Mouse (Mus musculus) kidney, embryonic 14.5 days (tissue): ENCODE results near the gene Lama2. TPM values are rescaled to one million over a fixed set of nuclear protein-coding genes. Genes with fewer than 3 reads are reported as not detected.

ENCODE experiments used
- ATAC-seq: fragments of 200-750 bp; cut with Nextera tagmentation; 2 replicates; pipeline ENCODE4 v1.8.0; 2017; ENCODE audit warnings: moderate number of reproducible peaks, mild to moderate bottlenecking, moderate TSS enrichment, moderate library complexity; ENCODE audit not compliant: low FRiP score, low TSS enrichment
- H3K27ac ChIP-seq: fragments of 300-500 bp; sonication (generic); 2 replicates; pipeline ENCODE4 v1.5.1; 2014; ENCODE audit warnings: low read depth, mild to moderate bottlenecking, low read length, moderate library complexity, mixed read lengths
- H3K27me3 ChIP-seq: fragments of 300-500 bp; sonication (generic); 2 replicates; pipeline ENCODE4 v1.6.1; 2014; ENCODE audit warnings: mild to moderate bottlenecking, low read length; ENCODE audit not compliant: control insufficient read depth, insufficient read depth
- H3K36me3 ChIP-seq: fragments of 300-500 bp; sonication (generic); 2 replicates; pipeline ENCODE4 v1.6.1; 2014; ENCODE audit warnings: low read length, mixed read lengths; ENCODE audit not compliant: control insufficient read depth, insufficient read depth
- H3K4me1 ChIP-seq: fragments of 300-500 bp; sonication (generic); 2 replicates; pipeline ENCODE4 v1.6.1; 2014; ENCODE audit warnings: low read length, mixed read lengths; ENCODE audit not compliant: control insufficient read depth, insufficient read depth
- H3K4me2 ChIP-seq: fragments of 300-500 bp; sonication (generic); replicated peaks from 2 replicates; pipeline ENCODE4 v1.6.1; 2014; ENCODE audit warnings: low read depth, mild to moderate bottlenecking, low read length
- H3K4me3 ChIP-seq: fragments of 300-500 bp; sonication (generic); 2 replicates; pipeline ENCODE4 v1.5.1; 2014; ENCODE audit warnings: mild to moderate bottlenecking, low read length
- H3K9ac ChIP-seq: fragments of 300-500 bp; sonication (generic); 2 replicates; pipeline ENCODE4 v1.6.1; 2014; ENCODE audit warnings: low read depth, mild to moderate bottlenecking, low read length, moderate library complexity
- H3K9me3 ChIP-seq: fragments of 300-500 bp; sonication (generic); 2 replicates; pipeline ENCODE4 v1.6.1; 2016; ENCODE audit warnings: low read length; ENCODE audit not compliant: control insufficient read depth
- WGBS: fragments of 180-500 bp; shearing (Covaris S2); extraction: QIAGEN DNeasy Blood & Tissue Kit; methylation state at CpG from one replicate; pipeline ENCODE4 v1.1.7; 2014; 5-methylcytosine and 5-hydroxymethylcytosine counted together
- polyA plus RNA-seq: library from polyadenylated mRNA; unstranded; fragments of >200 nt; fragmentation: Nextera tagmentation; extraction: Ambion mirVana; gene quantifications from 2 replicates; pipeline ENCODE4 v1.2.1, GENCODE M21; 2014

Gene Lama2
- polyA plus RNA-seq, 1 experiment from 2014 or later, result 18.1 TPM

GRCm38 (mm10) chr10:27041812-27042211 is 577.7 kb downstream of the Lama2 start:
- no peaks in the 10 kb centered on the region for H3K27me3 ChIP-seq

GRCm38 (mm10) chr10:27022707-27023106 is 596.9 kb downstream of the Lama2 start:
- Histone ChIP-seq H3K27ac (no peak overlapping the region), H3K27me3 (no peaks in the 10 kb centered on the region), H3K9me3 (no peaks in the 10 kb centered on the region), H3K9ac (no peak overlapping the region), H3K4me3 (no peak overlapping the region), H3K4me2 (no peak overlapping the region), H3K36me3 (no peaks in the 10 kb centered on the region), H3K4me1 (no peaks in the 10 kb centered on the region)
- 76% methylated on average over 1 of the region's 1 CpGs for WGBS
- ATAC-seq, result no peak

More at GRCm38 (mm10) chr10:27041812-27042211, 577.7 kb downstream of the Lama2 start:
- WGBS, result 56% methylated on average over 1 of the region's 1 CpGs
- Histone ChIP-seq H3K9ac (no peak overlapping the region), H3K4me1 (no peaks in the 10 kb centered on the region), H3K27ac (no peak overlapping the region), H3K36me3 (no peaks in the 10 kb centered on the region), H3K4me2 (no peak overlapping the region), H3K4me3 (no peak overlapping the region), H3K9me3 (no peaks in the 10 kb centered on the region)
- no peak for ATAC-seq

- ATAC-seq, result no peak
- H3K9ac ChIP-seq, result no peak overlapping the region
- no peak overlapping the region for H3K4me3 ChIP-seq
- H3K9me3 ChIP-seq, result no peaks in the 10 kb centered on the region
- H3K4me1 ChIP-seq, result no peaks in the 10 kb centered on the region
- no peak overlapping the region for H3K4me2 ChIP-seq
- H3K36me3 ChIP-seq, result no peaks in the 10 kb centered on the region
- H3K27ac ChIP-seq, result no peak overlapping the region
- no peaks in the 10 kb centered on the region for H3K27me3 ChIP-seq
These were observed 606.7 kb downstream of the Lama2 start for GRCm38 (mm10) chr10:27012804-27013365.

GRCm38 (mm10) chr10:27007364-27007763 is 612.2 kb downstream of the Lama2 start:
- H3K27me3 ChIP-seq, result no peaks in the 10 kb centered on the region
- H3K9me3 ChIP-seq, result no peaks in the 10 kb centered on the region
- H3K27ac ChIP-seq, result no peak overlapping the region
- H3K4me3 ChIP-seq, result no peak overlapping the region
- H3K4me2 ChIP-seq, result no peak overlapping the region
- H3K36me3 ChIP-seq, result no peaks in the 10 kb centered on the region
- no peak for ATAC-seq
- H3K4me1 ChIP-seq, result no peaks in the 10 kb centered on the region
- no peak overlapping the region for H3K9ac ChIP-seq
- WGBS, result 80% methylated on average over 2 of the region's 2 CpGs

GRCm38 (mm10) chr10:27005716-27006115 is 613.8 kb downstream of the Lama2 start:
- no peak overlapping the region for H3K9ac ChIP-seq
- no peaks in the 10 kb centered on the region for H3K4me1 ChIP-seq
- no peaks in the 10 kb centered on the region for H3K9me3 ChIP-seq
- H3K4me3 ChIP-seq, result no peak overlapping the region
- no peak overlapping the region for H3K4me2 ChIP-seq
- no peaks in the 10 kb centered on the region for H3K36me3 ChIP-seq
- no peak for ATAC-seq
- no peaks in the 10 kb centered on the region for H3K27me3 ChIP-seq
- no peak overlapping the region for H3K27ac ChIP-seq
- WGBS, result 85% methylated on average over 2 of the region's 2 CpGs

- 86% methylated on average over 2 of the region's 2 CpGs for WGBS
- Histone ChIP-seq H3K36me3 (no peaks in the 10 kb centered on the region), H3K27me3 (no peaks in the 10 kb centered on the region), H3K27ac (no peak overlapping the region), H3K9me3 (no peaks in the 10 kb centered on the region), H3K9ac (no peak overlapping the region), H3K4me1 (no peaks in the 10 kb centered on the region), H3K4me2 (no peak overlapping the region), H3K4me3 (no peak overlapping the region)
- no peak for ATAC-seq
These were observed 617.9 kb downstream of the Lama2 start for GRCm38 (mm10) chr10:27001554-27002178.

GRCm38 (mm10) chr10:26996684-26997083 is 622.9 kb downstream of the Lama2 start:
- Histone ChIP-seq H3K36me3 (no peaks in the 10 kb centered on the region), H3K4me2 (no peak overlapping the region), H3K4me1 (no peaks in the 10 kb centered on the region), H3K27ac (no peak overlapping the region), H3K4me3 (no peak overlapping the region), H3K27me3 (no peaks in the 10 kb centered on the region), H3K9me3 (no peaks in the 10 kb centered on the region), H3K9ac (no peak overlapping the region)
- no peak for ATAC-seq

- ATAC-seq, result no peak
- Histone ChIP-seq H3K36me3 (no peaks in the 10 kb centered on the region), H3K4me3 (no peak overlapping the region), H3K9ac (no peak overlapping the region), H3K27ac (no peak overlapping the region), H3K27me3 (no peaks in the 10 kb centered on the region), H3K4me1 (no peaks in the 10 kb centered on the region), H3K9me3 (no peaks in the 10 kb centered on the region), H3K4me2 (no peak overlapping the region)
- 63% methylated on average over 6 of the region's 6 CpGs for WGBS
These were observed 623.6 kb downstream of the Lama2 start for GRCm38 (mm10) chr10:26995987-26996386.

GRCm38 (mm10) chr10:26995182-26995975 is 624.2 kb downstream of the Lama2 start:
- Histone ChIP-seq H3K9me3 (no peaks in the 10 kb centered on the region), H3K4me3 (no peak overlapping the region), H3K4me2 (no peak overlapping the region), H3K9ac (no peak overlapping the region), H3K36me3 (no peaks in the 10 kb centered on the region), H3K27ac (no peak overlapping the region), H3K27me3 (no peaks in the 10 kb centered on the region), H3K4me1 (no peaks in the 10 kb centered on the region)
- 75% methylated on average over 8 of the region's 8 CpGs for WGBS
- ATAC-seq, result no peak
